Mouse (Mus musculus) ES-E14 (cell line): ENCODE results near the gene Ube2d2b.

ENCODE experiments used
- CHD2 ChIP-seq: IDR thresholded peaks from 2 replicates; pipeline ENCODE4 v1.6.1; 2014; ENCODE audit warnings: mild to moderate bottlenecking, low read depth, low read length, inconsistent platforms
- HCFC1 ChIP-seq: IDR thresholded peaks from 2 replicates; pipeline ENCODE4 v1.6.1; 2012; ENCODE audit warnings: low read length, inconsistent platforms, borderline replicate concordance; ENCODE audit not compliant: insufficient read depth
- MAFK ChIP-seq: IDR thresholded peaks from 2 replicates; pipeline ENCODE4 v1.6.1; 2014; ENCODE audit warnings: mild to moderate bottlenecking, low read depth, low read length, inconsistent platforms; ENCODE audit not compliant: insufficient read depth
- ZC3H11A ChIP-seq: IDR thresholded peaks from 2 replicates; pipeline ENCODE4 v1.6.1; 2012; ENCODE audit warnings: low read depth, mild to moderate bottlenecking, inconsistent platforms, low read length, borderline replicate concordance
- ZNF384 ChIP-seq: IDR thresholded peaks from 2 replicates; pipeline ENCODE4 v1.6.1; 2012; ENCODE audit warnings: low read depth, low read length, inconsistent platforms

GRCm38 (mm10) chr5:107855546-107855945 lies 25.6 kb downstream of the Ube2d2b start:
- no peak for TF ChIP-seq CHD2
- TF ChIP-seq ZC3H11A: no peak
- no peak for TF ChIP-seq HCFC1
- no peak for TF ChIP-seq MAFK
- no peak for TF ChIP-seq ZNF384
